Mouse (Mus musculus) urinary bladder, adult 18-20 months (tissue): ENCODE measurements around the gene Stt3b.

ENCODE experiments used
- DNase-seq, 2 experiments: peaks; one replicate each; pipeline ENCODE4 v3.0.0; 2022; ENCODE audit warnings: low spot score in 2 of 2, mixed read lengths in 2 of 2

Stt3b gene

DNA sequence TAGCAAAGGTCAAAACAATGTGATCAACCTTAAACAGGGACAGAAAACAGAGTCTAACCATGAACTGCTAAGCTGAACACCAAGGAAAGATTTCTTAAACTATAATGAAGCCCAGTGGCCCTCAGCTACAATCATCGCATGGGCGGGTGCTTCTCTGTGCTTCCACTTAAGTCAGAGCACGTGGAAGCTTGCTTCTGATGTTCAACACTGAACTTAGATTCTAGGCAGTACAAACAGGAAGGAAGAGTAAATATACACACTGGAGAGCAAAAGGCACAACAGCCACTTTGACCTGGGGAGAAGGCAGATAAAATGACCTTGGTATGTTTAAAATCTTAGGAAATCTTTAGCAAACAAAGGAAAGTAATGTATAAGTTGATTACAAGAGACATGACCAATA is 38.7 kb downstream of the Stt3b start:
- DNase-seq = no peak

DNA sequence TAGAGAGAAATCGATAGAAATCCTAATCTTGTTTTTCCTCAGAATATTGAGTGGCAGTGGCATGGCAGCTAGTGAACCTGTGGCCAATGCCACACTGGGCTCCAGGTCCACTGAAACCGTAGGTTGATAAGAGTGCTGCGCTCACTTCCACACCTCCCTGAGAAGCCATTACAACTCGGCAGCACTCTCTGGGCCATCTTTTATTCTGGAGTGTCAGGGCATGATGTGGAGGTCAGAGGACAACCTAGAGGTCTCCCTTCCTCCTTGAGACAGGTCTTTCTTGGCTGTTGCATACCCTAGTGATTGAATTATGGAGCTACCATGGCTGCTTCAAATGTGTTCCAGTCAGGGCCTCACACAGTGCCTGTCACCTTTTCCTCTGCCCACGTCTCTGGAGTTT is 48.3 kb downstream of the Stt3b start:
- no peak for DNase-seq

DNA sequence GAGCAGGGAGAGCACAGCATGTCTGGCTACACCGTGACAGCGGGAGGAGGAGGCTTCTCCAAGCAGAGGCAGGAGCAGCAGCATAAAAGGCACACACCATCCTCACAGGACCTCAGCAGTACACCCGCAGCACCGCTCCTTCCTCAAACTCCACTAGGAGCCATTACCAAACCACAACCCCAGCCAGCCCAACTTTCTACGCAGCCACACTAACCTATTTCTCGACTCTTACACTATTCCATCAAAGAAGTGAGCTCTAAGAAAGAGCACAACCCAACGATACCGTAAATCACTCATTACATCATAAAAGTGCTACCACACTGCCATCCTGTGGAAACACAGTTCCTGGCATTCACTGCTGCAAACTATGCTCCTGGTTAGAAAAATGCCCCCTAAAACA is 48.8 kb downstream of the Stt3b start:
- no peak for DNase-seq

DNA sequence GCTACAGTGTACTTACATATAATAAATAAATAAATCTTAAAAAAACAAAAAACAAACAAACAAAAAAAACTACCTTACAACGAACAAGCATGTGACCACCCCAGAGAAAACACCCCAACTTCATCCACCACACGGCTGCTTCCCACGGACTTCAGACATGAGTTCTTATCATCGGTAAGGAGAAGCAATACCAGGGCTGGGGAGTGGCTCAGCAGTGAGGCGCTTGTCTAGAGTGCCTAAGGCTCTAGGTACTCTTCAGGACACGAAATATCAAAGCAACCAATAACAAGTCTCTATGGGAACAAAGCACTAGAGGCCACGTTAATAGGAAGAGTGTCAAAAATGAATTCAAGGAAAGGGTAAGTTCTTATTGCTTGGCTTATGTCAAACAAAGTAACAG is 49.8 kb downstream of the Stt3b start:
- no peak for DNase-seq

DNA sequence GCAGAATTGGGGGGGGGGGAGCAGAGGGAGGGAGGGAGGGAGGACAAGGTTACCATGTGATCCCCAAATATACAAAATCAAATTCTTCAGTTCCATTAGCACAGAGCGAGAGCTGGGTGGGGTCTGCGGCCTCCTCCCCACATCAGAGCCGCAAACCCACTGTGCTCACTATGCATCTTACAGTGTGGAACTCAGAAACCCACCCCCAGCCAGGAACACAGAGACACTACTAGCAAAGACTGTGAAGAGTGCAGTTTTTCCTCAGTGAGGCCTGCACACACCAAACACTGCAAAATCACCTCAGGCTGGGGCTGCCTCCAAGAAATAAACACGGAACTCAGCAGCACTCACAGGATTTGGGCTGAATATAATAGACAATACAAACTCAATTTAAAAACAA is 50.4 kb downstream of the Stt3b start:
- DNase-seq = no peak

DNA sequence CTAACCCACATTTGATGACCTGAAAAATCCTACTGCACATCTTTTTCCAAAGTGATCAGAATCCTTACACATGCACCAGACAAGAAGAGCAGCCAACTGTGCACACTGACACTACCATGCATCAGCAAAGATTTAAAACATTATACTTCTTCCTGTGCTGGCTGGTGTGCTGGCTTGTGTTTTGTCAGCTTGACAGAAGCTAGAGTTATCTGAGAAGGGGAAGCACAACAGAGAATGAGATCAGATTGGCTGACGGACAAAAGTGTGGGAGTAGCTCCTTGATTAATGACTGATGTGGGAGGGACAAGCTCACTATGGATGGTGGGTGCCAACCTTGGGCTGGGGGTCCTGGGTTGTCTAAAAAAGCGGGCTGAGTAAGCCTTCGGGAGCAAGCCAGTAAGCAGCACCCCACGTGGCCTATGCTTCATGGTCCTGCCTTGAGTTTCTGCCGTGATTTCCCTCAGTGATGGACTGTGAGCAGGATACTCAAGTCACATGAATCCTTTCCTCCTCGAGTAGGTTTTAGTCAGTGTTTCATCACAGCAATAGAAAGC is 52.4 kb downstream of the Stt3b start:
- DNase-seq = no peak

DNA sequence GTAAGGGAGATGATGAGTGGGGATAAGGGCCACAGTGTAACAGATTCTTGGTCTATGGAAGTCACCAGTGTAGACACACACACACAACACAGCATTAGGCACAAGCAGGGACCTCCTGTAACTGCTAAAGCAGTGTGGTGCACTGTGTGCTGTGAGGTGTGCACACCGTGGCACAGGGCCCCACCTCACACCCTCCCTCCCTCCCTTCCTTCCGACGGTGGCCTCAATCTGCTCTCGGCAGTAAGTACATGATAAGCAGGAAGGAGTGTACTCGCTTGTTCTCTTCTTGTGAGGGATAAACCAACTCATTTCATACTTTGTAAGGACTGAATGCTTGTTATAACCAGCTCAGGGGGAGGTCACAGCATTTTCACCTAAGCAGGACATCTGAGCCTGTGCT is 61.1 kb downstream of the Stt3b start:
- DNase-seq = no peak

DNA sequence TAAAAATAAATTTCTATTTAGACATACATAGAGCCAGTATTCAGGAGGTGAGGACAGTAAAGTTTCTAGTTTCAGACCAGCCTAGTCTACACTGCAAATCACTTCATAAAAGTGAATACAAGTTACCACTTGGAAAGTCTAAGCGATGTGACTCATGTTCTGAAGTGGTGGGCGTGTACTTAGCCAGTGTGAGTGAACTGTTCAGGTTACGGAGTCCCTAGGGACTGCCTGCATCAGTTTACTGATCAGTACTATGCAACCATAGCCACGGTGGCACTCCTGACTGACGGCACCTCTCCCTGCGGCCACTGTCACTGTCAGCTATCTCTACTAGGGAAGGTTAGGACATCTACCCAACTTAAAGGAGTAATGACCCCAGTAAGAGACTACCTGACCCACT is 65.1 kb downstream of the Stt3b start:
- no peak for DNase-seq

DNA sequence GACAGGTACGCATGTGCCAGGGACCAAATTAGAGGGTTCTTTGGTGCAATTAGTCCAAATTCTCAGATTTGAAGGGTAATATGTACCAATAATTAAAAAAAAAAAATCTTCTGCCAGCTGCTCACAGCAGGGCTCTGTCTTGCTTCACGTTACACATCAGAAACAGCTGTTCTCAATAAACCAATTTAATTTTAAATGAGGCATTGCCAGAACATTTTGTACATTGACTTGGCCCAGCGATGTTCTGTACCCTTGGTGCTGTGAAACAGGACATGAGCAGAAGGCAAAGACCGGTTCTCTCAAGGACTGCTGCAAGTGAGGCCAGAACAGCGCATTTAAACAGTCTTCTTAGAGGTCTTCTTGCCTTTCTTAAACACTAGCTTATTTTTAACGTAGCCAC is 66.6 kb downstream of the Stt3b start:
- DNase-seq = no peak

DNA sequence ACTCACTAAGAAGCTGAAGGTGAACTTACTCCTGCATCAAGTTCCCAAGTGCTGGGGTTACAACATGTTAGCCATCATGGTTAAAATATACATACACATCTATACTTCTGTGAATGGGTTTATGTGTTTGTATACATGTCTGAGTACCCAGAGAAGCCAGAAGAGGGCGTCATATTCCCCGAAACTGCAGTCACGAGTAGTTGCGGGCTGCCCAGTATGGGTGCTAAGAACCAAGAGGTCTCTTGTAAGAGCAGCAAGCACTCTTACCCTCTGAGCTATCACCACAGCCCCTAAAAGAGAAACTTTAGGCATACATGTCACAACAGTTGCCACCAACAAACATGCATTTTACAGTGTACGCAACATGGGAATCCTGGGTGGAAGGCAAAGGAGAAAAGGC is 70.4 kb downstream of the Stt3b start:
- DNase-seq = no peak

DNA sequence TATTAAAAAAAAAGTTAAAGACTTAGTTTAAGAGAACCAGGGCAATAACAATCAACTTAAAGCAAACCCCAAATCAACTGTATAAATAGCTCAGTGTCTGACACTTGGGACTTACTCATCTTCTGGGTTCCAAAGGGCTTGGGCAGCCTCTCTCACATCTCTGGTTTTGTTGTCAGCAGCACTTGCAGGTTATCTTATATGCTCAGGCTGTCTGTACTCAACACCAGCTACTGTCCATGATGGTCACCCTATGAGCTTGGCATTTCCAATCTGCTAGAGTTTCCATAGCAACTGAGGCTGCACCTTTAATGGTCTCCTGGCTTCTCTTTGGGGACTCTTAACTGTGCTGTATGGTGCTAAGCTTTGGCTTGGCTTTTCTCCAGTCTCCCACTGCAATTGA is 72.3 kb downstream of the Stt3b start:
- DNase-seq = no peak

DNA sequence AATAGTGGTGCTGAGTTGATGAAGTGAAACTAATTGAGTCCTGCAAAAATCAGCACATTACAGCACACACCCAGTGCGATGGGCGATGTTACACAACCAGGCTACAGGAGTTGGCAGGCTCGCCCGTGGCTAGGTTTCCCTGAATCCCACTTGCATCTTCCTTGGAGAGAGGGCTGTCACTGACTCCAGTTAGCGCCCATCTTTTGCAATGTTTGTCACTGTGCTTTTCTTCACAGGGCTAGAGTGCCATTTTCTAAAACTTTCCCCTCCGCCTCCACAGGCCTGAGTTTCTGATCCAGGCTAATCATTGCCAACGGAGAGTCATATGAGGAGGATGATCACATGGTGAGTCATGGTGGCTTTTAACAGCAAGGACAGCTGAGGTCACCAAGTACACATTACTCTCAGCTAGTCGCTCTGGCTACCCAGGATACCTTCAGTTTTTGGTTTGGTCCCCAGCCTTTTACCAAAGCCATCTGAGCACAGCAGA is 73.8 kb downstream of the Stt3b start:
- DNase-seq = peak; percentile 19 to 26

DNA sequence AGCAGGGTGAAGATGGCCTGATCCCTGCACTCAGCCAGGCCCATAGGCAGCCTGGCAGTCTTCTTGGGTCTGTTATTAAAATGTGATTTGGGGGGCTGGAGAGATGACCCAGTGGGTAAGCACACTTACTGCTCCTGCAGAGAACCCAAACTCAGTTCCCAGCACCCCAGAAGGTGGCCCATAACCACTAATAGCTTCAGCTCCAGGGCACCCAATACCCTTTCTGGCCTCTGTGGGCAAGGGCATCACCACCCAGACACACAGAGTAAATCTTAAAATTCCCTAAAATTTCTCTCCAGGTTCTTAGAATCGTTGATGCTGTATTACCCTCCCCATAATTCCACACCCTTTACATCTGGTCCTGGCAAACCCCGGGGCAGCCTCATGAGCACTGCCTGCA is 75.7 kb downstream of the Stt3b start:
- no peak for DNase-seq

DNA sequence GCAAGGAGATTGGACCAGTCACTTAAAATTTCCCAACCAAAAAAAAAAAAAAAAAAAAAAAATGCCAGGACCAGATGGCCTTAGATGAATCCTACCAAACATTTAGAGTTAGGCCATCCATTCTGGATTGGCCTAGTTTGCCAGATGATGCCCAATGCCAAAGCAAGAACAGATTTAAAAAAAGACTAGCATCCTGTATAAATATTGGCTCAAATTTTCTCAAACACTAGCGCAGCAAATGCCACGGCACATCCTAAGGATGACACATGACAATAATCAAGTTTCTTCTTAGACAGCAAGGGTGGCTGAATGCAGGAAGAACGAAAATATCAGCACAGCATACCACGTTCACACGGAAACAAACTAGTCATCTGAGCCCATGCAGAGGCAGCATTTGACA is 76.5 kb downstream of the Stt3b start:
- DNase-seq = no peak

DNA sequence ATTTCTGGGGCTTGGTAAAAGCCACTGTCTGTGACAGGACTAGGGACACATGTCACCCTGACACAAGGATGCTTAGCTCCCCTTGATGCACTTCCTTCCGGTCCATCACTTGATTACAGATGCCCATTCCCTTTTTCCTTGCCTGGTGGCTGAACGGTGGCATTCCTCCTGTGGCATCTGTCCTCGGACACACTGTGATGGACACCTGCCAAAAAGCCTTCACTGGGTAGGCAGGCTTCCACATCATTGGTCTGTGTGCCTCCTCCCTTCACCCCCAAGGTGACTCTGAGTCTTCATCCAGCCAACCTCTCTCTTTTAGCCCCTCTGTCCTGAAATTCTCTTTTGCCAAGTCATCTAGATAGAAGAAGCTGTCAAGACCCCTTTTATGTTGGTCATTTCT is 78.7 kb downstream of the Stt3b start:
- DNase-seq = no peak

DNA sequence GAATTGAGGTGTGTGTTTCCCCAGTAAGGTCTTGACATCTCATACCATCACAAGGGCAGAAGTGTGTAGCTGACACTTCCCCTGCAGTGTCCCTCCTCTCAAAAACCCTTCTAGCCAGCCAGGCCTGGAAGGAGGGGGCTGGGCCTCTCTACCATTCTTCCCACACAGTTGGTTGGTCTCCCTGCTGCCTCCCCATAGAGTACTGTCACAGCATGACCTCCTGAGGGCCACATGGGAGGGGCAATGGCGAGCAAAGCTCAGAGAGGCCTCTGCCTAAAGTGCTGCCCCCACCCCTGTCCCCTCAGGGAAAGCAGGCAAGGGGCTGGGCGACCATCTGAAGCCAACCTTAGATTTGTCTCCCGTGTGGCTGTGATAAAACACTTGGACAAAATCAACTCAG is 80.1 kb downstream of the Stt3b start:
- DNase-seq = no peak

DNA sequence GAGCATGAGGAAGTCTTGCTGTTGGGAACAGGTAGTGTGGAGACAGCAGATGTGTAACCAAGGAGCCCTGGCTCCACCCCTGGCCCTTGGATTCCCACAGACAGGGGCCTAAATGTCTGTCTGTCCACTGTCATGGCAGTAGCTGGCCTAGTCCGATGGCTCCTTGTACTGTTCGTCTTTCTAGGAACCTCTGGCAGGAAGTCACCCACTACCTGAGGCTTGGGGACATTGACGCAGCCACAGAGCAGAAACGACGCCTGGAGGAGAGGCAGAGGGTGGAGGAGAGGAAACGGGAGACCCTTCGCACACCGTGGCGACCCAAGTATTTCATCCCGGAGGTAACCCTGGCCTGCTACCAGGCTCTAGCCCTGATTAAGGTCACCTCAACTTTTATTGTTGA is 80.5 kb downstream of the Stt3b start:
- no peak for DNase-seq

DNA sequence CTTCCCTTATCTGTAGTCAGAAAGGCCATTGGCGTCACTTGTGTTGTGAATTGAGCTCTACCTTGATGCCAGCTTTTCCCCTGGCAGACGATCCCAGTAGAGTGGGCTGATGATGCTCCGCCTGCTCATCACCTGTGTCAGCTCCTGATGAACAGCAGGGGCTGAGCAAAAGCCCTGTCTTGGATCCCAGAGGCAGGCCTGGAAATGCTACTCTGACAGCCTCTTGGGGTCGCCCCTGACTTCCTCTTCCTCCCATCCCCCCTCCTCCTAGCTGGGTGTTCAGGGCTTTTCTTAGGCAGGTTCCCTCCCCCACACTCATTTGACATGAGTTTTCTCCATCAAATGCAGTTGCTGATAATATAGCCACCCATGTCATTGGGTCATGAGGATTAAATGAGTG is 81.1 kb downstream of the Stt3b start:
- no peak for DNase-seq

DNA sequence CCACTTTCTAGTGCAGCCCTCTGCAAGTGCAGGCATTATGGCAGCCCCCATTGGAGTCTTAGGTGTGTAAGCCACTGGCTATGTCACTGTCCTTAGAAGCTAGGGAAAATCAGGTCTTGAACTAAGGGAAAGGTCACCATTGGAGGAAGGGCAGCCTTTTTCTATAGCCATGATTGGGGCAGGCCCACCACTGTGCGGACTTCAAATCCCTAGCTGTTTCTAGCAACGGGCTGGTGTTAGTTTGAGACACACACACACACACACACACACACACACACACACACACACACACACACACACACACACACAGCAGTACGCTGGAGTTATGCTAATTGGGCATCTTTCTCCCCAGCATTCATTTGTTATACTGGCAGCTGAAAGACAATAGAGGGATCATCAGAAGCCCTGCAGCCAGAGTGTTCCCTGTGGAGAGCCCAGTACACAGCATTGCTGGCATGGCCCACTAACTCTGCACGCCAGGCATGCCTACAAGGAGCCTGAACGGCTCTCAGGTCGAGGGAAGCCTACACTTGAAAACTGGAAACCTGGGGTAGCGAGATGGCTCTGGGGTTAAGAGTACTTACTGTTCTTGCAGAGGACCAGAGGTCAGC is 85.4 kb downstream of the Stt3b start:
- DNase-seq = no peak

DNA sequence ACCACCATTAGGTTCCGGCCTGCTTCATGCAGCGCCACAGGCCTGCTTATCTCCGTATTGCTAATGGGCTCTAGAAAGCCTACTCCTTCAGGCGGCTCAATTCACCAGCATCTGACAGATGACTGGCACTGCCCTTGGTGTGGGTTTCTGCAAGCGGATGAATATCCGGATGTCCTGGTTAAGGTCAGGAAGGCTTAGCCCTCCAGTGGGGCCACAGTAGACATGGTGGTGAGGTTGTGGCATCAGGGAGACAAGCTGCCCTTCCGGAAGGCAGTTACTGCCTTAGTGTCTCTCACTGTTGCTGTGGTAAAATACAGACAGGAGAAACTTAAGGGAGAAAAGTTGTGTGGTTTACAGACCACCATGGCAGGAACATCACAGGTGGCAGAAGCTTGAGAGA is 89.0 kb downstream of the Stt3b start:
- no peak for DNase-seq

DNA sequence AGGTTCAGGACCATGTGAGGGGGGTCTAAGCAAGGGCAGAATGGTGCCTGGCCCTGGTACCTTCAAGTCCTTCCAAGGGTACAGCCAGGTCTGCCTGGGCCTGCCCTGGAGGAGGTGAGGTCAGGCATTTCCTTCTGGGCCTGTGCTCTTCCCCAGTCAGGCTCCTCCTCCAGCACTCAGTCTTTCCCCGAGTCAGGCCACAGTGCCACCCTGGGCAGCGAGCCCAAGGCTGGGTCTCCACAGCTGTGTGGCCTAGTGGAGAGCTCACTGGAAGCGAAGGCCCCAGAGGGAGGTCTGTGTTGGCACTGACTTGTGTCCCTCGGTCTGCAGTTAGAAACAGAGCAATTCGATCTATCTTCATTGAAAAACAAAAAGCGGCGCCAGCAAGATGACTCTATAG is 89.8 kb downstream of the Stt3b start:
- DNase-seq = no peak

DNA sequence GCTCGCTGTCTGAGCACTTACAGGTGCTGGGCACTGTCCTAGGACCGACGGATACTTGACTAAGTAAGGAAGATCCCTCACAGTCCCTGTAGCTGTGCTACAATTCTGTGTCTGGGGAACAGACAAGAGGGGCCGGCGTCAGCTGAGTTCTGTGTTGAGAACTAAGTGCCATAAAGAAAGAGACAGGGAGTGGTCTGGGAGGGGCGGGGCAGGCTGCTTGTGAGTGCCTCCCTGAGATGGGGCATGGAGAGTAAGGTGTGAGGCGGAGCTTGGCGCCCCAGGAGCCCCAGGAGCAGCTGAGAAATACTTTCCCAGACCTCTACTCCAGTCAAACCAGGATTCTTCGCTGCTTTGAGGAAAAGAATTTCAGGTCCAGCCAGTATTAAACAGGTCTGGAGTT is 92.2 kb downstream of the Stt3b start:
- no peak for DNase-seq

DNA sequence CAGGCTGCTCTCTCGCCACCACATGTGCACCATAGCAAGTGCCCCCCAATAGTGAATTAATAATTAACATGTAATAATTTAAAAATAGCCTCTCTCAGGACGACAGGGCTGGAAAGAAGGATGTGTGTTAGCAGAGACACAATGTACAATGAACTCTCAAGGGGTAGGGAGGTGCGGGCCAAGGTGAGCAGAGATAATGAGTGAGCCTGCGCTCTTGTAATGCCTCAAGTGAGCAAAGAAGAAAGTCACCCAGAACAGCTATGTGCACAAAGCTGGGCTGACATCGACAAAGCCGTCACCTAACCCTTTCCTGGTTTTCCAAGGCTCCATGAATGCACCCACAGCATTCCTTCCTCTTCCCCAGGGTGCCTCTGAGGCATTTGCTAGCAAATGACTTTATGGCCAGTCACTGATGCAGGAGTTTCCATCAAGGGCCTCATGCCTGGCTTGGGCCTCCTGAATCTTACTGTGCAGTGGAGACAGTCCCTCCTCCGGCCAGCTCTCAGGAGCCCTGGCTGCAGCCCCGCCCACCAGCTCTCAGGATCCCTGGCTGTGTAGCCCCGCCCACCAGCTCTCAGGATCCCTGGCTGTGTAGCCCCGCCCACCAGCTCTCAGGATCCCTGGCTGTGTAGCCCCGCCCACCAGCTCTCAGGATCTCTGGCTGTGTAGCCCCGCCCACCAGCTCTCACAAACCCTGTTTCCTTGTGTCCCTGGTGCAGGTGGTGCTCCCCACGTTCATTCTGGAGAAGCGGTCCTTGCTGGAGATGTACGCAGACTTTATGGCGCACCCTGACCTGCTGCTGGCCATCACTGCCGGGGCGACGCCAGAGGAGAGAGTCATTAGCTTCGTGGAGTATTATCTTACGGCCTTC is 94.2 kb downstream of the Stt3b start:
- no peak for DNase-seq
